Mouse (Mus musculus): Measurements from ENCODE around the gene Cdkn3.

- TF ChIP-seq TAL1 (IDR thresholded peaks at IDR 0.05; ENCODE audit: low read length) (no peak), GATA1 (IDR thresholded peaks at IDR 0.05; ENCODE audit: low read length) (no peak)
Measured at GRCm38 (mm10) chr14:46803791-46804190, 43.5 kb downstream of the Cdkn3 start.

Data from erythroblast, embryonic 14.5 days (primary cell).